Comparison of ENCODE assay signal across 15 mouse cellular contexts in the genomic region with DNA sequence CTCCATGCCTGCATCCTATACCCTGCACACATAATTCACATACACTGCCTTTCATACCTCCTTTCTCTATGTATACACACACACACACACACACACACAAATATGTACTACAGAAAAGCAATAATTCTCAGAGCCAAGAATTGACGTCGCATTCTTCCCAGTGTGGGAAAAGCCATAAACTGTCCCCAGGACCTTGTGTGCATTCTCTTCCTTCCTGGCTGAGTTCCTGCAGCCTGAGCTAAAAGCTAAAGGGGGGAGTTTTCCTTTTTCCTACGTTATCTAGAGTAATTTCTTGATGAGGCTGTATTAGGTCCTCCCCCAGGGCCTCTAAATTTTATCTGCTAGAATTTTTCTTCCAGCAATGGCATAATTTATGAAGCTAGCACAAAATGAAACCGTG.
A peak's percentile ranks its signal among the peaks of the same experiment; 100 is the strongest.
DNase-seq lines count a peak whose midpoint lies in the region; ATAC-seq and TF ChIP-seq lines count a peak whose summit lies in the region.
"Had no signal": no experiment of that assay in that cellular context is flagged by ENCODE, and none has a peak within 500 bp of the region (broad histone marks: within the 10 kb centered on the region; RNA-seq: fewer than 3 reads in every experiment).

No protein-coding gene starts in this region.

- H3K27ac ChIP-seq in heart, embryonic 16.5 days (ENCODE audit: low read length) = 0 out of 2 replicates have a peak overlapping the region, but pooled peaks have one; percentile 10
- peak overlapping the region; percentile 50; the same call in 1 of the 2 replicates for H3K27ac ChIP-seq in lung, embryonic 14.5 days (ENCODE audit: low read depth)
- H3K27ac ChIP-seq: hindbrain, embryonic 12.5 days; liver, embryonic 12.5 days had no signal

- no peaks in the 10 kb centered on the region for H3K9me3 ChIP-seq in heart, embryonic 16.5 days (replicated peaks; ENCODE audit: control insufficient read depth, low read length)
- no peaks in the 10 kb centered on the region for H3K9me3 ChIP-seq in lung, embryonic 14.5 days (ENCODE audit: low read depth, low read length)
- H3K9me3 ChIP-seq: G1E; hindbrain, embryonic 12.5 days; liver, embryonic 12.5 days had no signal

- no peak for TF ChIP-seq CTCF in lung, embryonic 14.5 days (IDR thresholded peaks at IDR 0.05; ENCODE audit: low read depth)
- no peak for TF ChIP-seq CTCF in lung, adult 2 months (IDR thresholded peaks at IDR 0.05; ENCODE audit: insufficient read depth, low read length)

- H3K4me2 ChIP-seq in heart, embryonic 16.5 days (ENCODE audit: low read depth, low read length) = no peak overlapping the region
- H3K4me2 ChIP-seq in lung, embryonic 14.5 days = no peak overlapping the region
- H3K4me2 ChIP-seq: hindbrain, embryonic 12.5 days; liver, embryonic 12.5 days had no signal

- no peak for ATAC-seq in heart, embryonic 16.5 days (replicated peaks; ENCODE audit: extremely low read depth, insufficient read depth, low FRiP score)
- ATAC-seq in lung, embryonic 14.5 days (ENCODE audit: insufficient read depth) = peak; percentile 18; the same call in 1 of the 2 replicates
- ATAC-seq: liver, embryonic 12.5 days had no signal

- no peak overlapping the region for H3K4me3 ChIP-seq in heart, embryonic 16.5 days (ENCODE audit: low read length)
- H3K4me3 ChIP-seq in lung, embryonic 14.5 days (ENCODE audit: low read depth, low read length) = no peak overlapping the region
- no peak overlapping the region for H3K4me3 ChIP-seq in lung, adult 2 months (replicated peaks; ENCODE audit: extremely low read depth, low read depth, low read length)
- H3K4me3 ChIP-seq: erythroblast, embryonic 14.5 days; hindbrain, embryonic 12.5 days; liver, embryonic 12.5 days had no signal

- WGBS in heart, embryonic 16.5 days = 54% methylated on average over 4 of the region's 4 CpGs
- WGBS in lung, embryonic 14.5 days = 34% methylated on average over 4 of the region's 4 CpGs
- WGBS in lung, adult 2 months = 31% methylated on average over 4 of the region's 4 CpGs

- peaks cover 14% of the 10 kb centered on the region for H3K4me1 ChIP-seq in heart, embryonic 16.5 days (ENCODE audit: control insufficient read depth, insufficient read depth, low read length)
- peaks cover 23% of the 10 kb centered on the region for H3K4me1 ChIP-seq in lung, embryonic 14.5 days (ENCODE audit: insufficient read depth)
- H3K4me1 ChIP-seq in lung, adult 2 months (ENCODE audit: control insufficient read depth, insufficient read depth, low read length) = peaks cover 8% of the 10 kb centered on the region; the same call in 1 of the 2 replicates
- H3K4me1 ChIP-seq: liver, embryonic 12.5 days had no signal

- H3K9ac ChIP-seq in heart, embryonic 16.5 days (ENCODE audit: low read length) = no peak overlapping the region
- no peak overlapping the region for H3K9ac ChIP-seq in lung, embryonic 14.5 days
- H3K9ac ChIP-seq: hindbrain, embryonic 12.5 days; liver, embryonic 12.5 days had no signal

- intact Hi-C loops in heart, postnatal 25 days (cut with DNase I) = no loop called here

- DNase-seq in heart, postnatal 25 days (ENCODE audit: low spot score) = no peak
- peak; percentile 80 for DNase-seq in lung, embryonic 14.5 days
- no peak for DNase-seq in lung, adult 2 months
- DNase-seq in kidney, postnatal 14 days = peak; percentile 64
- DNase-seq in lung, postnatal 36 days = peak; percentile 41
- no peak for DNase-seq in thymus, postnatal 25 days
- DNase-seq: adrenal gland, postnatal 10 days; cerebellum, adult 9-11 months; embryo, embryonic 11 days; gastrocnemius, postnatal 25 days had no signal

- no peaks in the 10 kb centered on the region for H3K36me3 ChIP-seq in heart, embryonic 16.5 days (ENCODE audit: control insufficient read depth, insufficient read depth)
- H3K36me3 ChIP-seq in lung, embryonic 14.5 days (ENCODE audit: insufficient read depth) = no peaks in the 10 kb centered on the region
- H3K36me3 ChIP-seq: G1E; hindbrain, embryonic 12.5 days; liver, embryonic 12.5 days had no signal

- no peak for TF ChIP-seq POLR2A in lung, adult 2 months (IDR thresholded peaks at IDR 0.05; ENCODE audit: borderline replicate concordance, extremely low read depth, low read depth, low read length)

- no peaks in the 10 kb centered on the region for H3K27me3 ChIP-seq in heart, embryonic 16.5 days (ENCODE audit: control insufficient read depth, insufficient read depth, low read length)
- no peaks in the 10 kb centered on the region for H3K27me3 ChIP-seq in lung, embryonic 14.5 days (ENCODE audit: insufficient read depth, low read length)
- H3K27me3 ChIP-seq: hindbrain, embryonic 12.5 days; liver, embryonic 12.5 days had no signal

Comparison
In these comparisons a context has a peak if more than half of its experiments do, and no peak if none do; other contexts are left out.
1. DNase-seq: peak in lung, embryonic 14.5 days (single experiment), kidney, postnatal 14 days (single experiment) and lung, postnatal 36 days (single experiment); none in heart, postnatal 25 days (single experiment), lung, adult 2 months (single experiment) and thymus, postnatal 25 days (single experiment).